Mouse (Mus musculus) G1E (cell line): ENCODE results near the gene Tspan18.

ENCODE experiments used
- CTCF ChIP-seq: IDR thresholded peaks from 2 replicates; pipeline ENCODE4 v1.5.1; 2012; ENCODE audit warnings: low read depth, low read length, inconsistent platforms, mixed read lengths
- GATA1 ChIP-seq: IDR thresholded peaks from 2 replicates; pipeline ENCODE4 v1.6.1; 2012; ENCODE audit warnings: borderline replicate concordance, low read length, inconsistent platforms, mixed read lengths
- GATA2 ChIP-seq: IDR thresholded peaks from 2 replicates; pipeline ENCODE4 v1.6.1; 2012; ENCODE audit warnings: low read depth, low read length, inconsistent platforms, borderline replicate concordance
- TAL1 ChIP-seq: conservative IDR thresholded peaks from 2 replicates; pipeline ENCODE4 v1.6.1; 2012; ENCODE audit warnings: low read depth, low read length, inconsistent platforms, mixed read lengths

DNA sequence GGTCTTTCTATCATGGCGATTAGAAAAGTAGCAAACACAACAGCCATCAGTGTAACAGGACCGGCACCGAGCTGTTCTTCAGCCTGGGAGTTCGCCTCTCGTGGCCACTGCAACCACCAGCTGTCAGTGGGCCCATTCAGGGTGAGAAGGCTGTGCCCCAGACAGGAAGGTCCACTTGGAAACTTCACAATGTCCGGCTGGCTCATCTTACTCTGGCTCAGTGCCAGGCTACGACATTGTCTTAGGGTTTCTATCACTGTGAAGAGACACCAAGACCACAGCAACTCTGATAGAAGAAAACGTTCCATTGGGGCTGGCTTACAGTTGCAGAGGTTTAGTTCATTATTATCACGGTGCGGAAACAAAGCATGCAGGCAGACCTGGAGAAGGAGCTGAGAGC, 45.1 kb downstream of the Tspan18 start:
- TF ChIP-seq CTCF (no peak), GATA2 (no peak), TAL1 (no peak), GATA1 (no peak)
